Mouse (Mus musculus) CH12F3 (cell line): ENCODE results near the gene Mcl1.
"Not testable (repeated sequence)": the region's sequence is repeated elsewhere in the genome, so short reads cannot be mapped to it uniquely, and the experiment has no call there.

ENCODE experiments used
- in situ Hi-C: fragments of 300-500 bp; cut with MboI; formaldehyde crosslinking; loops from 2 replicates; pipeline ENCODE4 v1.14.3; 2020; ENCODE audit warnings: low sequenced_read_pairs

The Mcl1 gene

DNA sequence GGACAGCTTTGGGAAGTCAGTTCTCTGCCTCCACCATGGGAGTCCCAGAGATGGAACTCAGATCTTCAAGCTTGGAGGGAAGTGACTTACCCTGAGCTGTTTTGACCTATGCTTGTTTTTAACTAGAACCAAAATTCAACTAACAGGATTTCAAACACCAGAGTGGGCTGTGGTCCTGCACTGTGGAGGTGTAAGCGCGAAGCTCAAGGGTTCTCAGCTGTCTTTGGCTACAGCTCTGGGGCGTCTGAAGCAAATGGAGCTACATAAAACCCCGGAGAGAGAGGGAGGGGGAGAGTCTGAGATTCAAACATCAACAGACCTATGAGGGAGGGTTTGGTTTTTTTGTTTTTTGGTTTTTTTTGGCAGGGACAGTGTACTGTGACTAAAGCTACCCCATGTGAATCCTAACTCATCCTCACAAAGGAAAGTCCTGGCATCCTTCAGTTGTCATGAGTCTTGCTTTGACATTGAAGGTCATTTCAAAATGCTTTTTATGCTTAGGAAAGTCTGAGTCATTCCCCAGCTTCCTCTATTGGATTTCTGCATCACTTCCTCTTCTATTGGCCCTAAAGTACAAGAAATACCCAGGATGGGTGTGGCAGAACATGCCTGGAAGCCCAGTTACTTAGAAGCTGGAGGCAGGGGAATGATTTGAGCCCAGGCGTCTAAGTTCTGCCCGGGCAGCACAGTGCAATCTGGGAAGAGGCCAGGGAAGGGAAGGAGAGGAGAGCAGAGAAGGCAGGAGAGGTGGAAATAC is 8.1 kb upstream of the Mcl1 start:
- in situ Hi-C loops: no loop called here

DNA sequence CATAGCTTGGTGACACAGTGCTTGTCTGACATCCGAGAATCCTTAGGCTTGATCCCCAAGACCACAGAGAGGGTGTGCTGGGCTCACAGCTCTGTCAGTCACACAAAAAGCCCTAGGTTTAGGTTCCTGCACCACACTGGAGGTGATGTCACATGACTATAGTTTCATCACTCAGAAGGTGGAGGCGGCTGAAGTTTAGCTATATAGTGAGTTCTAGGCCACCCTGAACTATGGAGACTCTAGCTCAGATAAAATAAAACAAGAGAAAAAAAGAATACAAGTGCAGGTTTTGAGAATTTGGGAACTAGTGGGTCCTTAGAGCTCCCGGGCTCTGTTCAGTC is 7.6 kb upstream of the Mcl1 start:
- in situ Hi-C loops: no loop called here

DNA sequence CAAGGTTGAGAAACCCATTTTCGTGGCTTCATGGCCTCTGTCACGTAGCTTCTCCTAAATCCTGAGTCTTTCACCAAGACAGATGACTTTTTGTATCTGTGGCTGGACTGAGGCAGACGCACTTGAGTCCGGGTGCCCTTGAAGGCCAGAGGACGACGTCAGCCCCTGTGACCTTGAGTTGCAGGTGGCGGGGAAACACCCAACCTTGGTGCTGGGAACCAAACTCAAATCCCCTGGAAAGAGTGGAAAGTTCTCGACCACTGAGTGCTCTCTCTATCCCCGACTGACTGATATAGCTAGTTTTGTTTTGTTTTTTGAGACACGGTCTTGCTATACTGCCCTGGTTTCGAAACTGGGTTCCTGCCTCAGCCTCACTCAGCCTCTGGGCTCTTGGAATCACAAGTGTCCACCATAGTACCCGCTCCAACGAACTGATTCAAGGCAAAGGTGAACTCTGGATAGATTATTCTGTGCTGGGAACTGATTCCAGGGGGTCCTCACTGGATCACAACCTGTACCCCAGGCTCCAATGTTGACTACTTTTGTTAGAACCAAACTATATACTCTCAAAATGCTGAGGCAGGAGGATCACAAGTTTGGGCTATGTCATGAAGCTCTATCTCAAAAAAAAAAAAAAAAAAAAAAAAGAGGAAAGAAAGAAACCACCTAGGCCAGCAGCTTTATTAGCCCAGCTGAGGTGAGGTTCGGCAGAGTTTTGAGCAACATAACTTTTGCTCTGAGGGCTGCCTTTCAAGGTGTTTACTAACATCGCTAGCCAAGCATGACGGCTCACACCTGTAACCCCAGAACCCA is 7.0 kb upstream of the Mcl1 start:
- in situ Hi-C loops: no loop called here

DNA sequence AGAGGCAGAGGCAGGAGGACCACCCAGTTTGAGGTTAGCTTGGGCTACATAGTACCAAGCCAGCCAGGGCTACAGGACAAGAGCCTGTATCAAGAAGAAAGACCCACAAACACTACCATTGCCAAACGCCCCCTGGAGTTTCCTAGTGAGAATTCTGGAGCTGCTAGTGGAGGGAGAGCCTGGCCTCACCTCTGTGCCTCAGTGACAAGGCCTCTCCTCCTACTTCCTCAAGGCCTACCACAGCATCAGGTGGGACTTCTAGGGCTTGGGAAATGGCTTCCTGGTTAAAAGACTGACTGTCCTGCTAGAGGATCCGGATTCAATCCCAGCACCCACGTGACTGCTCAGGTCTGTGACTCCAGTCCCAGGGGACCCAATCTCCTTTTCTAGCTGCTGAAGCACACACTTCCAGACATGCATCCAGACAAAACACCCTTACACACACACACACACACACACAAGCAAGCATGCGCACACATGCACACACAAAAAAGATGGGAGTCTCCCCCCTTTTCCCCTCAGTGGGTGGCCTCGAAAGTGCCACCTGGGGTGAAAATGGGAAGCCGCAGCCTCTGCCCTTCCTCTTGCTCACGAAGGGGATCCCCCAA is 6.3 kb upstream of the Mcl1 start:
- in situ Hi-C loops: no loop called here

DNA sequence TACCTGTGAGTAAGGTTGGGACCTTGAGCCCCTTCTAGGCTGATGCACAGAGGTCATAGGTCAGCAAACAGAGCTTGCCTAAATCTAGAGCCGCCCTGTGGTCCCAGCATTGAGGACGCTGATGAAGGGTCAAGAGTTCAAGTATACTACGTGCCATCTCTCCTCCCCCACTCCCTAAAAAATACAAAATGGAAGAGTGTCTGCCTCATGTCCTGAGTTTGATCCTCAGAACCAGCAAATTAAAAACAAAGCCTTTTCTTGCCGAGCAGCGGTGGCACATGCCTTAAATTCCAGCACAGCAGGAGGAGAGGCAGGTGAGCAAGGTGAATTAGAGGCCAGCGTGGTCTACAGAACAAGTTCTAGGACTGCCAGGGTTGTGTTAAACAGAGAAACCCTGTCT is 5.7 kb upstream of the Mcl1 start:
- in situ Hi-C loops: no loop called here

DNA sequence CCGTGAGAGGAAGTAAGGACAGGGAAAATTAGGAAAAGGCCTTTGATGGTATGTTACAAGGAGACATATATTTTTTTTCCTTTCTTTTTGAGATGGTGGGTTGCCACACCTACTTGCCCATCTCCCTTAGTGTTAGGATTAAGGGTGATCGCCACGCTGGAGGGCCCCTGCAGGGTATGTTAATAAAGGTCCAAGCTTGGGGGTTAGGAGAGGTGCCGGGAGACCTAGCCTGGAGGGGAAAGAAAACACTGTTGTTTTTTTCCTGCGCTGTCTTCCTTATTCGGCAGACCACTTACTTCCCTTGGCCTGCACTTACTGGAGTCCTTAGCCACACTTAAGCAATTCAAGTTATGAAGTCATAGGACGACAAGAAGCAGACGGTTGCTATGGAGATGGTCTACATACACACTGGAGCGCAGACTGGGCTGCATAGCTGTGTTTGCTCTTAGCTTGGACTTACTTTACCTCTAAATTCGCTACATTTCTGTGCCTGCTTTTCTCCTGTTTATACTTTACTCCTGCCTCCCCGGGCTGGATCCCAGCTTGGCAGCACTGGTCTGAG is 5.0 kb upstream of the Mcl1 start:
- in situ Hi-C loops: no loop called here

DNA sequence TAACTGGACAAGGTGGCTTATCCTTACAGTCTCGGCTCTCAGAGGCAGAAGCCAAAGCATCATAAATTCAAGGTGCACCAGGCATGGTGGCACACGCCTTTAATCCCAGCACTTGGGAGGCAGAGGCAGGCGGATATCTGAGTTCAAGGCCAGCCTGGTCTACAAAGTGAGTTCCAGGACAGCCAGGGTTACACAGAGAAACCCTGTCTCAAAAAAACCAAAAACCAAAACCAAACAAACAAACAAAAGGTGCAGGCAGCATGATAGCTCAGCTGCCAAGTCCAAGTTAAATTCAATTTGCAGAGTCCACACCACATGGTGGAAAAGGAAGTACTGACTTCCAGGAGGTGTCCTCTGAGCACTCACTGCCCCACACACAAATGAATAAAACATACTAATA is 4.2 kb upstream of the Mcl1 start:
- in situ Hi-C loops: not testable (repeated sequence)

DNA sequence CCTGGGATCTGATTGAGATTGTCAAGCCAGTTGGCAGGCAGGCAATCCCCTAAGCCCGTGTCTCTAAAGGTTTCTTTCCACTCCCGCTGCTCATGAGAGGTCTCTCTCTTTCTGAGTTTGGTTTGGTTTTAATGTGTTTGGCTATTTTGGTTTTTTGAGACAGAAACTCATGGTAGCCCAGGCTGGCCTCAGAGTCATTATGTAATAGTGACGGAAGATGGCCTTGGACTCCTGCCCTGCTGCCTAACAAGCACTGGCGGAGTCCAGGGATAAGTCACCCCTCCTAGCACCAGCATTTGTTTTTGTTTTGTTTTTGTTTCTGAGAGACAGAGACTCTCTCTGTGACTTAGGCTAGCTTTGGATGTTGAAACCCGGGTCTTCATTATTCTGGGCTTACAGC is 3.2 kb upstream of the Mcl1 start:
- in situ Hi-C loops: no loop called here

DNA sequence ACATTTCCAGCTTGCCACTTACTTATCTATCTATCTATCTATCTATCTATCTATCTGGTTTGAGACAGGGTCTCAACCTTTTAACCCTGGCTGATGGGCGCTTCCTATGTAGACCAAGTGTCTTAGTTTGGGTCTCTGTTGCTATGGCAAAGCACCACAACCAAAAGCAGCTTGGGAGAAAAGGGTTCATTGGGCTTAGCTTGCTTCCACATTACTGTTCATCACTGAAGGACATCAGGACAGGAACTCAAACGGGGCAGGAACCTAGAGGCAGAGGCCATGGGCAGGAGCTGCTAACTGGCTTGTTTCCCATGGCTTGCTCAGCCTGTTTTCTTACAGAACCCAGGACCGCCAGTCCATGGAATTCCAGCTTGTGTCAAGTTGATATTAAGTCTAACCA is 1.5 kb upstream of the Mcl1 start:
- in situ Hi-C loops: no loop called here

DNA sequence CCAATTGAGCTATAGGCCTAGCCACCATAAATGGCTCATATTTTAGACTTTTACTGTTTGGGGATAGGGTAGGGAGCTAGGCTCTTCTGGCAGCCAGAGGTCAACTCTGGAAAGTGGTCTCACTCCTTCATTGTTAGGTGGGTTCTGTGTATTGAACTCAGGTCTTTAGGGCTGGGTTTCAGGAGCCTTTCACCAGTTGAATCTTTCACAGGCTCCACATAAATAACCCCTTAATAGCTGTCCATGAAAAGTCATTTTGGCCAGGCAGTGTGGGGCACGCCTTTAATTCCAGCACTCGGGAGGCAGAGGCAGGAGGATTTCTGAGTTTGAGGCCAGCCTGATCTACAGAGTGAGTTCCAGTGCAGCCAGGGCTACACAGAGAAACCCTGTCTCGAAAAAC is 877 bp upstream of the Mcl1 start:
- in situ Hi-C loops: no loop called here

DNA sequence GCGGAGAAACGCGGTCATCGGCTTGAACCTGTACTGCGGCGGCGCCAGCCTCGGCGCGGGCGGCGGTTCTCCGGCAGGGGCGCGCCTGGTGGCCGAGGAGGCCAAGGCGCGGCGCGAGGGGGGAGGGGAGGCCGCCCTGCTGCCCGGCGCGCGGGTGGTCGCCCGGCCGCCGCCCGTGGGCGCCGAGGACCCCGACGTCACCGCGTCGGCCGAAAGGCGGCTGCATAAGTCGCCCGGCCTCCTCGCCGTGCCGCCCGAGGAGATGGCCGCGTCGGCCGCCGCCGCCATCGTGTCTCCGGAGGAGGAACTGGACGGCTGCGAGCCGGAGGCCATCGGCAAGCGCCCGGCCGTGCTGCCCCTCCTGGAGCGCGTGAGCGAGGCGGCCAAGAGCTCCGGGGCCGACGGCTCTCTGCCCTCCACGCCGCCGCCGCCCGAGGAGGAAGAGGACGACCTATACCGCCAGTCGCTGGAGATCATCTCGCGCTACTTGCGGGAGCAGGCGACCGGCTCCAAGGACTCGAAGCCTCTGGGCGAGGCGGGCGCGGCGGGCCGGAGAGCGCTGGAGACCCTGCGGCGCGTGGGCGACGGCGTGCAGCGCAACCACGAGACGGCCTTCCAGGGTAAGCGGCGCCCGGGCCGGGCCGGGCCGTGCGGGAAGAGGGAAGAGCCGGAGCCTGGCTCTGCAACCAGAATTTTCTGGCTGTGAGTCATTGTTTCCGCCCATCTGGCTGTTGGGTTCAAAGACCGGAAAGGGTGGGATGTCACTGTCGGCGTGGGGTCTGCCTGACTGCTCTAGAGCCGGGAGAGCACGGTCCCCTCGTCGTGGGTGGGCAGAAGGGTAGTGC is 502 bp downstream of the Mcl1 start:
- in situ Hi-C loops: no loop called here

DNA sequence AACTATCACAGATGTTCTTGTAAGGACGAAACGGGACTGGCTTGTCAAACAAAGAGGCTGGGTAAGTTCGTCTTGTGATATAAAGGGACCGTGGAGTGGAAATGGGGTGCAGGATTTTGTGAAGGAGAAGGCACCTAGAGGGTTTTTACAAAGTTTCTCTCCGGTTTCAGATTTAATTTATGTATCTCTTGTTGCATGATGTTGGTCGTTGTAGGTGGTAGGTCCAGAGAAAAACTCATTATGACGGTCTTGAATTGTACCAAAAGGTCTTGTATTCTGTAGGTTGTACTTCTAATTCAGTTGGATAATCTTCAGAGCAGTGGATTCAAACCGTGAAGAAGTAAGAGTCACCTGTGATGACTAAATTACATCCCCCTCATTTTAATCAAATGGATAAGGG is 1.4 kb downstream of the Mcl1 start:
- in situ Hi-C loops: no loop called here

DNA sequence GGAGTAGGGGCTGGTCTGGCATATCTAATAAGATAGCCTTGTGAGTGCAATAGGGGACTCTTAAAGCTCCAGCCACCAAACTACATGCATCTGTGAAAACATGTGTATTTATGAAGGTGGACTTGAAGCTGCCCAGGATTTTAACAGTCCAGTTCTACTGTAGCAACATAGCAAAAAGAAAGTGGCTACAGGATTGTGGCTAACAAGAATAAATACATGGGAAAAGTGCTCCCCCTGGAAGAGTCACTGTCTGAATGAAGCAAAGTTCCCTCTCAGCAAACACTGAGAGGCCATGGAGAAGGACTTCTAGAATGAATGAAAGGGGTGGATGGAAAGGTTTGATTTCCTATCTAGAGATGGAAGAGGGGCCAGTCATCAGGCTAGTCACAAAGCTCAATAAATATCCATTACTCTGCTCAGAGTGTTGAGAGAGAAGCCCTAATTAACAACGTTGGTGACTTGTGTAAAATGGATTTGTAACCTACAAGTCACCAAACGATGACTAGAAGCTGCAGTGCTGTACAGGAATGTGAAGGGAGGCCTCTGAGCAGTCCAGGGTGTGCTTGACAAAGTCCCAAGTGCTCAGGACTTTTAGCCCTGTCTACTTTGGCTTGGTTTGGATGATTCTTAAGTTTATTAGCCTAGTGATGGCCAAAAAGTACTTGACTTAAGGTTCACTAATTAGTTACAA is 2.3 kb downstream of the Mcl1 start:
- in situ Hi-C loops: no loop called here

DNA sequence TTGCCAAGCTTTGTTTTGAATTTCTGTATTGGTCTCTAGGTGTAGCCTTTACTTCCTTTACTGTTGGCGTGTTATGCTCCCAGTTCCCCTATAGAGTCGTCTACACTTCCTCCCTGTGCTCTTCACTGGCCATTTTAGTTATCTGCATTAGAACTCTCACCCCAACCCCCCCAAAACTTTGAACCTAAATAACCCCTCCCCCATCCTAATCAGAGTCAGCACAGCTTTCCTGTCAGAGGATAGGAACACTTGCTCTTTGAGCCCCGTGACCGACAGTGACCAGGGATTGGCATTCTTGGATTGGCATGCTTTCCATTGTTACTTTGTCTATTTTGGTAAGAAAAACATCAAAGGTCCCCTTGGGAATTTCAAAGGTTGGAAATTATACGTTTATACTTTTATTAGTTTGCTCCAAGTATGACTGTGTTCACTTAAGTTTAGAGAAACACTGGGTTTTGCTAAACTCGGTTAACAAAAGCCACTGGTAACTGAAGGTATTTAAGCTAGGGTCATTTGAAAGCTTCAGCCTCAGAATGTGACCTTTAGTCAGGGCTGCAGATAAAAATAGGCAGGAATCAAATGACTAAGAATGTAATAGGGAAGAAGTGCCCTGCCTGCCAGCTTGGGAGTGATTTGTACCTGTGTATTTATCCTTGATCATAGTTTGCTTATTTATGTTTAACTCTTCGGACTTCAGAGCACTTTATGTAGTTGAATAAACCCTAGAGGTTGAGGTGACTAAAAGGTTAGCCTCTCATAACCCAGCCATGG is 3.5 kb downstream of the Mcl1 start:
- in situ Hi-C loops: no loop called here

DNA sequence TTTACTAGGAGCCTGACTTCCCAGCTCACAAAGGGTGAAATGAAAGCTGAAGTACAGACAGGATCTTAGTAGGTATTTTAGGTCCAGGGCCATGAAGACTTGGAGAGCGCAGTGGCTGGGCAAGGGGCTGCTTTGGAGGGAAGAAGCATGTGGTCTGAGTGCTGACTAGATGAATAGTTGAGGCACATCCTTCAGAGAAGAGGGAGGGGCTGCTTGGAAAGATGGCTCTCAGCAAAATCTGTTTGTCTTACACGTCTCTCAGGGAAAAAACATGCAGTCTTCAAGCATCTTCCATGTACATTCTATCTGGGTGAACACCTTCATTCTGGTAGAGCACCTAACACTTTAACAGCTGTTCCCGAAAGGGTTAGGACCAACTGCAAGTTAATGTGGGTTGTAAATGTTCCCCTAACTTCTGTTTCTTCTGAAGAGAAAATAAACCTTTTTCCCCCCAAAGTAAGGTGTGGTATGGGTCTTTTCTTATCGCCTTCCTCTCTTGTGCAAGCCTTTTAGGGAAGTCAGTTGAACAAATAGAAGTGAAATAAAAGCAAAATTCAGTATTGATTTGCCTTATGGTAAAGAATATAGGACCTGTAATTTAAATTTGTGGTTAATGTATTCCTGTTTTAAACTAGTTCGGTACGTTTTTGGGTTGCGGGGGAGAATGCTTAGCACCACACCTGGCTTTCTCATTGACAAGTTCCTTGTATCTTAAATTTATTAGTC is 4.3 kb downstream of the Mcl1 start:
- in situ Hi-C loops: no loop called here

DNA sequence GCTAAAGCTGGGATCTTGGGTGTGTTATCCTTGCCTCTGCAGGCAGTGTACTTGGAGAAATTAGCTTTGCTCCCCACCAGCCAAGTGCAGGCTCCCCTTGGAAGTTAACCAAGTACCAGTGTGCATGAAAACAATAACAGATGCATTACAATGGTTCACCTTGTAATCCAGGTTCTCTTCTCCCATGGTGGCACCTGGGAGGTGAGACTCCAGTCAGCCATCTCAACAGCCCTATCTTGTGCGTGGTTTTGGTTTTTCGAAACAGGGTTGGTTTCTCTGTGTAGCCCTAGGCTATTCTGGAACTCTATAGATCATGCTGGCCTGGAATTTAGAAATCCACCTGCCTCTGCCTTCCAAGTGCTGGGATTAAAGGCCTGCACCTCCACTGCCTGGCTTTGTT is 4.9 kb downstream of the Mcl1 start:
- in situ Hi-C loops: no loop called here

DNA sequence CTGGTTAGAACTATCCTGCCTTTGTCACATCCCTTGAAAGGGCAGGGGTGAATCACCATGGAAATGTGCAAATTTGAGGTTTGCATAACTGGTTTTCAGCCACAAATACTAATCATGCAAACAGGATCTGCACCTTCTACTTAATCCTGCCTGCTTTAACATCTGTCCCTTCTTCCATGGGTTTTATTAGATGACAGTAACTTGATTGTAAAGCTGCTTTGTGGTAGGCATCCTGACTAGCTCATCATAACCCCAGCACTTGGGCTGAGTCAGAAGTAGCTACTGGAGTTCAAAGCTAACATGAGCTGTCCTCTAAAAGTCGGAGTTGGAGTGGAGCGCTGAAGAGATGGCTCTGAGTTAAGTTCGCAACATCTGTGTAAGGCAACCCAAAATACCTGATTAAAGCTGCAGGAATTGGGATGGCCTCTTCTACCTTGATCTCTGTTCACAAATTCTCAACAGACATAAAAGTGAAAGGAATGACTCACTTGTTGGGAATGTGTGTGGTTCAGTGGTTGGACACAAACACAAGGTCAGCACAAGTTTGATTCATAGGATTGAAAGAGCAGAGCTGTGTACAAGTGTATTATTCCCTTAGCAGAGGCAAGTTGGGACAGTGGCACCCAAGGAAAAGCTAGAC is 5.5 kb downstream of the Mcl1 start:
- in situ Hi-C loops: no loop called here

DNA sequence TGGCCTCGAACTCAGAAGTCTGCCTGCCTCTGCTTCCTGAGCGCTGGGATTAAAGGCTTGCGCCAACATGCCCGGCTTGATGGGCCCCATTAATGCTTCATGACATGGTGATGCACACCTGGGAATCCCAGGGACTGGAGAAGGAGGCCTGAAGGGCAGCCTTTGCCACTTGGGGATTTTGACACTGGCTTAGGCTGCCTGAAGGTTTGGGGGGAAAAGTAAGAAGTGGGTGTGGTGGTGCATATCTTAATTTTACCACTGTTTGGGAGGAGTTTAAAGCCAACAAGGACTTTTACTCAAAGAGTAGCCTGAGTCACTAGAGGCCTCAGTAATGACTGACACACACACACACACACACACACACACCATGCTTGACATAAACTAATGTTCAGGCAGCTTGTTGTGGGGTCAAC is 6.4 kb downstream of the Mcl1 start:
- in situ Hi-C loops: no loop called here
